In the genomic region with DNA sequence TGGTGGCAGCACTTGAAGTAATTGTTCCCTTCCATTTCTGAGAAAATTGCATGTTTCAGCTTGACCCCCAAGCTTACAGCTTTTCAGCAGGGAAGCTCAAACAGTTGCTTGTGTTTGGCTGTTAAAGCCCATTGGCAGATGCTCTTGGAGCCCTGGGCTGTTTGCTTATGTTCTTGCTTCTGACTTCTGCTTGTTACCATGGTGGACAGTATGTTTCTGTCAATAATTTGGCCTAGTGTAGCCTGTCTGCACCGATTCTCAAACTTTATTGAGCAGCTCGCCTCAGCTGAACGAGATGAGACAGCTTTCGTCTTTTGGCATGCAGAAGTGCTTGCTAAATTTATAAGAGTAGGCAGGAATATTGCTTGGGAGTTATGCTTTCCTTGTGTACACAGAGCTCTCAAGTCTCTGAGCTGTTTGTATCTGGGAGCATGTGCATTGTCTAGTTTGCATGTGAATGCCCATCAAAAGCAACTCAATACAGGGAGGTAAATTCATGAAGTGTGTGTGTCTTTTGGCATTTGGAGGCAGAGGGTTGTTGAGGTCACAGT, we compare ENCODE assay signal across 12 mouse cellular contexts.
A peak's percentile ranks its signal among the peaks of the same experiment; 100 is the strongest.
DNase-seq lines count a peak whose midpoint lies in the region; ATAC-seq lines count a peak whose summit lies in the region.
"Had no signal": no experiment of that assay in that cellular context is flagged by ENCODE, and none has a peak within 500 bp of the region (broad histone marks: within the 10 kb centered on the region; RNA-seq: fewer than 3 reads in every experiment).

No protein-coding gene starts in this region.

- no peaks in the 10 kb centered on the region; the same call in 1 of the 2 replicates for H3K36me3 ChIP-seq in limb, embryonic 11.5 days (ENCODE audit: control insufficient read depth, insufficient read depth, low read length)
- no peaks in the 10 kb centered on the region for H3K36me3 ChIP-seq in intestine, embryonic 16.5 days (ENCODE audit: control insufficient read depth, insufficient read depth, low read length)

- H3K4me2 ChIP-seq in limb, embryonic 11.5 days (ENCODE audit: low read depth, severe bottlenecking) = no peak overlapping the region
- no peak overlapping the region for H3K4me2 ChIP-seq in intestine, embryonic 16.5 days (ENCODE audit: low read depth, low read length)

- WGBS in limb, embryonic 11.5 days = 50% methylated on average over 4 of the region's 4 CpGs
- WGBS in intestine, embryonic 16.5 days = 34% methylated on average over 4 of the region's 4 CpGs

- H3K4me3 ChIP-seq in limb, embryonic 11.5 days (ENCODE audit: low read depth, low read length) = no peak overlapping the region
- no peak overlapping the region for H3K4me3 ChIP-seq in intestine, embryonic 16.5 days (ENCODE audit: low read length)

- no peak overlapping the region for H3K27ac ChIP-seq in limb, embryonic 11.5 days (replicated peaks; ENCODE audit: low read depth, low read length)
- H3K27ac ChIP-seq in intestine, embryonic 16.5 days (ENCODE audit: low read length) = no peak overlapping the region
- H3K27ac ChIP-seq: macrophage had no signal

- no peak for ATAC-seq in limb, embryonic 11.5 days (ENCODE audit: insufficient number of reproducible peaks, low FRiP score, low TSS enrichment, low read depth)
- no peak for ATAC-seq in intestine, embryonic 16.5 days
- ATAC-seq: inflammation-experienced regulatory T-cells, adult 6 months had no signal

- H3K9me3 ChIP-seq in limb, embryonic 11.5 days (ENCODE audit: control insufficient read depth, low read length) = no peaks in the 10 kb centered on the region
- H3K9me3 ChIP-seq in intestine, embryonic 16.5 days (ENCODE audit: control insufficient read depth, low read length) = no peaks in the 10 kb centered on the region

- intact Hi-C loops in gastrocnemius, postnatal 36 days (cut with DNase I) = no loop called here

- no peaks in the 10 kb centered on the region for H3K27me3 ChIP-seq in limb, embryonic 11.5 days (ENCODE audit: control insufficient read depth, insufficient read depth, low read length)
- H3K27me3 ChIP-seq in intestine, embryonic 16.5 days (replicated peaks; ENCODE audit: control insufficient read depth, insufficient read depth, low read length) = no peaks in the 10 kb centered on the region

- peaks cover 78% of the 10 kb centered on the region for H3K4me1 ChIP-seq in limb, embryonic 11.5 days (ENCODE audit: control insufficient read depth, insufficient read depth, low read length)
- peaks cover 12% of the 10 kb centered on the region for H3K4me1 ChIP-seq in intestine, embryonic 16.5 days (ENCODE audit: control insufficient read depth, insufficient read depth, low read length)

- peak; percentile 3 for DNase-seq in gastrocnemius, adult 18-20 months (ENCODE audit: low spot score)
- DNase-seq in gastrocnemius, postnatal 36 days = no peak
- DNase-seq in right cerebral cortex, postnatal 10 days (ENCODE audit: low spot score in 2 of 2) = peak; percentile 33 to 49
- no peak for DNase-seq in right cerebral cortex, postnatal 4 days
- peak; percentile 23 for DNase-seq in limb, embryonic 11.5 days (ENCODE audit: low spot score)
- DNase-seq in telencephalon, adult 2 months (ENCODE audit: low read depth, low spot score) = peak; percentile 23
- no peak for DNase-seq in c-Kit-positive CD71-positive TER-119-positive erythroid progenitor cells, embryonic 14.5 days (ENCODE audit: low spot score)
- DNase-seq: adrenal gland, postnatal 36 days; gastrocnemius, postnatal 14 days had no signal

- H3K9ac ChIP-seq in limb, embryonic 11.5 days (ENCODE audit: low read length) = no peak overlapping the region
- H3K9ac ChIP-seq in intestine, embryonic 16.5 days (ENCODE audit: low read depth, low read length) = no peak overlapping the region

Comparison
In these comparisons a context has a peak if more than half of its experiments do, and no peak if none do; other contexts are left out.
1. DNase-seq: peak in gastrocnemius, adult 18-20 months (single experiment), right cerebral cortex, postnatal 10 days (2 of 2), limb, embryonic 11.5 days (single experiment) and telencephalon, adult 2 months (single experiment); none in gastrocnemius, postnatal 36 days (0 of 2), right cerebral cortex, postnatal 4 days (single experiment) and c-Kit-positive CD71-positive TER-119-positive erythroid progenitor cells, embryonic 14.5 days (single experiment).